Mouse (Mus musculus): ENCODE data around the gene Lrrc20.
"Not testable (repeated sequence)": the region's sequence is repeated elsewhere in the genome, so short reads cannot be mapped to it uniquely, and the experiment has no call there.

The Lrrc20 gene

DNA sequence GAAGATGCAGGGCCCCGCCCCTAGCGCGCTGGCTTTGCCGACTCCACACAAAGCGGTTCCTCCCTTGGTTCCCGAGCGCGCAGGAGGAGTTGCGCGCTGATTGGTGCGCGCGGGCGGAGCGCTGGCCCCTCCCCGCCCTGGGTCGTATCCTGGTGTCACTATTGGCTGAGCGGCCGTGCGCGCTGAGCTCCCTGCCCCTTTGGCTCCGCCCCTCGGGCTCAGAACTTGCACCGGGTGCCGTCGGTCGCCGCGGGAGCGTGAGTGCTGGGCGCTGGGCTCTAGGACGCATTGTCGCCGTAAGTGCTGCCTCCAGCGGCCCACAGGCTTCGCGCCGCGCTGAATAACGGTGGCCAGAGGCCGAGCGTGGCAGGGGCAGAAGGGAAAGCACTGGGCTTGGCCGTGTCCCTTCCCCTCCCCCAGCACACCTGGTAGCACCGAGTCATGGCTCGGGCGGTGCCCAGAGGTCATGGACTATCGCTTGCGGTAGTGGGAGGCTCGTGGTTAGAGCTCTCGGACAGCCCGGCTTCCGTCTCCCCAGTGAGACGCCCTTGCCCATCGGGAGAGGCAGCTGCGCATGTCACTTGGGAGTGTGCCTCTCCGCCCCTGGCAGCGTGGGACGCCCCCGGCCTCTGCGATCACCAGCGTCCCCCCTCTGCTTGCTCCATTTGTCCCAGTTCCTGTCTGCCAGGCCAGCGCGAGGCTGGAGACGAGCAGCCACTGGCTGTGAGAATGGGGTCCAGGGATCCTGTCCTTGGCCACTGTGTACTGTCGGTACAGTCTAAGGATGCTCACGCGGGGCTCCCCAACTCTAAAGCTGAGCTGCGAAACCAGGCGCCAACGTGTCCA is at the start of gene Lrrc20:
Gene Lrrc20 (plus strand): TSS at position 208 of the 846 bp plus-strand sequence.
- DNase-seq (ENCODE audit: low read depth, low spot score), result peak; percentile 98

DNA sequence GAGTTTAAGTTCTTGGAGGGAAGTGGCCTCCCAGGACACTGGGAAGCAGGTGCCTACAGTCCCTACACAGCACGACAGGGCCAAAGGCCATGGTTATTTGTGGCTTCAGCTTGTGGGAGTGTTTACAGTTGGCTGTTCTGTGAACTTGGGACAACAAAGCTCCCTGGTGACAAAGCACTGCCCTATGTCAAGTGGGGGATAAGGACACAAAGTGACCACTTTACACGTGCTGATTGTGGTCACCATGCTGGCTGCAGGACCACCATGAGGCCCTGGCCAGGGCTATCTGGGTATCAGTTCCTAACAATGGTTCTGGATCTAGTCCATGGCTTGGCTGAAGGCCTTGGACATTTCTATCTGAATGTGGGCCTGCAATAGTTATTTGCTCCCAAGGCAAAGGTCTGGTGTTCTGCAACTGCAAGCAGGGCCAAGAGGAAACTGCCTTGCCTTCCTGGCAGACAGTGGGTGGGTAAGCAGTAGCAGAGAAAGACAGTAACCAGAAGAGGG is 49.3 kb upstream of the Lrrc20 start:
- no peak for DNase-seq (ENCODE audit: low read depth, low spot score)

- no peak for DNase-seq (ENCODE audit: low read depth, low spot score)
These were observed 47.6 kb upstream of the Lrrc20 start for GRCm38 (mm10) chr10:61427951-61428350.

GRCm38 (mm10) chr10:61428416-61428815 is 47.2 kb upstream of the Lrrc20 start:
- no peak for DNase-seq (ENCODE audit: low read depth, low spot score)

- no peak for DNase-seq (ENCODE audit: low read depth, low spot score)
These were observed 46.6 kb upstream of the Lrrc20 start for GRCm38 (mm10) chr10:61429043-61429442.

GRCm38 (mm10) chr10:61431375-61431774 is 44.2 kb upstream of the Lrrc20 start:
- no peak for DNase-seq (ENCODE audit: low read depth, low spot score)

DNA sequence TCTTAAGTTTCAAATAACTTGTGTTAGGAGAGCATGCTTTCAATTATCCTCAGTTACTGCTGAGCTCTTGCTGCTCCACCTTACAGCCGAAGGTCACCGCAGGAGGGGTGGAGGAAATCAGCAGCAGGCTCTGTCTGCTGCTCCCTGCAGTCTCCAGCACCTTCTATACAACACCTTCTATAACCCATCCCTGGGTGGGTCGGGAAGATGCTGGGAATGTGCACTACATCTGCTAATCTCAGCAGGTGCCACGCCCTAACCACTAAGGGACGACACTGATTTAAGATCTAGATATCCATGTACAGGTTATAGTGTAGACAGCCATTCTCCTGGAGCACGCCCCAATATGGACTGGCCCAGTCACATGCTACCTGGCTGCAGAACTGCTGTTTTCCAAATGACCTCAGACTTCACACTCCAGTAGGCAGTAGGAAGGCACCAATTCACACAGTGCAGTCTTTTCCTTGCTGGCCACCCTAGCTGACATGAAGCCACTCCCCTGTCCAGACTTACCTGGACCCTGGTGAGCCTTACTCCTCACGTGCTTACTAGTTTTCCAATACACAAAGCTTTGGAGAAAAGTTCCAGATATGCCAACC is 35.3 kb upstream of the Lrrc20 start:
- DNase-seq (ENCODE audit: low read depth, low spot score), result peak; percentile 54

- no peak for DNase-seq (ENCODE audit: low read depth, low spot score)
These were observed 32.1 kb upstream of the Lrrc20 start for GRCm38 (mm10) chr10:61443456-61443855.

DNA sequence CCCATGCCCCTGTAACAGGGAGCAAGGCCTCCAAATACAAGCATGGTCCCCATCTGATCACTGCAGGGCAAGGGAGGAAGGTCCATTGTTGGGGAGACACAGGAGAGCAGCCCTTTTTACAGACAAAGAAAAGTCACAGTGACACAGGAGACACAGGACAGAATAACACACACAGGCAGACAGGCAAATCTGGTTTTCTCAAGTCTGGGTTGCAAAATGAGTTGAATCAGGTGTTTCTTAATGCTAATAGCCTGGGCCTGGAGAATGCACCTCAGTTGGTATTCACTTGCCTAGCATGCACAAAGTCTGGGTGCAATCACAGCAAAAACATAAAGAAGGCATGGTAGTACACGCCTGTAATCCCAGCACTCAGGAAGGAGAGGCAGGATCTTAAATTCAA is 31.7 kb upstream of the Lrrc20 start:
- DNase-seq (ENCODE audit: low read depth, low spot score), result no peak

GRCm38 (mm10) chr10:61445016-61445415 is 30.6 kb upstream of the Lrrc20 start:
- DNase-seq (ENCODE audit: low read depth, low spot score), result no peak

GRCm38 (mm10) chr10:61447581-61448353 is 27.8 kb upstream of the Lrrc20 start:
- DNase-seq (ENCODE audit: low read depth, low spot score), result no peak

- no peak for DNase-seq (ENCODE audit: low read depth, low spot score)
These were observed 26.8 kb upstream of the Lrrc20 start for GRCm38 (mm10) chr10:61448834-61449233.

DNA sequence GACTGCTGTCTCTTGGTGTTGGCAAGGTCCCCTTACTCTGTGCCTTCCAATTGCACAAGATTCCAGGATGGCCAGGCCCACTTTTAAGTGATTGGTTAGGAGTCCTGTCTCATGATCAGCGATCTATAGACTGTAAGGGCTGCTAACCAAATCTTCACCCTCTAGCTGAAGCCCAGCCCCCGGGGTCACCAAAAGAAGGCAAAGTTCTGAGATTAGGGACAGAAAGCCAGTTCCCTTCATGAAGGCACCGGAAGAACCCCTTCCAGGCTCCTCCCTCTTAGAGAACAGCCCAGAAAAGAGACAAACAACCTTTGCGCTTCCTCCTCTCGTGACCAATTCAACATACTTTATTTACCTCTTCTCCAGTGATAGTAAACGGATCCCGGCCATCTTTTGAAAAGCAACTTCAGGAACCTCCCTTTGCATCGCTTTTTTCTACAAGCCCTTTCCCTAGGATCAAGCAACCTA is 24.1 kb upstream of the Lrrc20 start:
- DNase-seq (ENCODE audit: low read depth, low spot score), result peak; percentile 79

GRCm38 (mm10) chr10:61451931-61452617 is 23.5 kb upstream of the Lrrc20 start:
- DNase-seq (ENCODE audit: low read depth, low spot score), result peak; percentile 38

DNA sequence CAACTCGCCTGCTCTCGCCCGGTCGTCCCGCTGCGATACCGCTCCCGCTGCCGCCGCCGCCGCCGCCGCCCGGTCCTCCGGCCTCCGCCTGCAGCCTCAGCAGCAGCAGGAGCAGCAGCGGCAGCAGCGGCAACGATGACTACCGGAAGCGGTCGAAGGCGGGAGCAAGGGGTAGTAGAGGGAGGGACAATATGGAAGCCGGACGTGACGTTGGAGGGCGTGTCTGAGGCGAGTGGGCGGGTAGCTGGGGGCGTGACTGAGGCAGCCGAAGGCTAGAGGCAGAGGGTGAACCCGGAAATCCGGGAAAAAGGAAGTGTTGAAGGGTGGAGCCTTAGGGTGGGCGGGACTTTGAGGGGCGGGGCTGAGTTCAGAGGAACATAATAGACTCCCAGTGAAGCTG is 23.0 kb upstream of the Lrrc20 start, which contains the start of gene Eif4ebp2:
Gene Eif4ebp2 (minus strand): TSS at position 17 of the 400 bp plus-strand sequence.
- DNase-seq (ENCODE audit: low read depth, low spot score), result peak; percentile 98

DNA sequence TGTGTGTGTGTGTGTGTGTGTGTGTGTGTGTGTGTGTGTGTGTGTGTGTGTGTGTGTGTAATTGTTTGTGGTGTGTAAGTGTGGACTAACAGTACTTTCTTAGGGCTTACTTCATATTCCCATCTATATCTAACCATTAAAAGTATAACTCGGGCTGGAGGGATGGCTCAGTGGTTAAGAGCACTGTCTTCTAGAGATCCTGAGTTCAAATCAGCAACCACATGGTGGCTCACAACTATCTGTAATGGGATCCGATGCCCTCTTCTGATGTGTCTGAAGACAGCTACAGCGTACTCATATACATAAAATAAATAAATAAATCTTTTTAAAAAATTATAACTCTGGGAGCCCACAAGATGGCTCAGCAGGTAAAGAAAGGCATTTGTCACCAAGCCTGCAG is 22.4 kb upstream of the Lrrc20 start:
- DNase-seq (ENCODE audit: low read depth, low spot score), result not testable (repeated sequence)

DNA sequence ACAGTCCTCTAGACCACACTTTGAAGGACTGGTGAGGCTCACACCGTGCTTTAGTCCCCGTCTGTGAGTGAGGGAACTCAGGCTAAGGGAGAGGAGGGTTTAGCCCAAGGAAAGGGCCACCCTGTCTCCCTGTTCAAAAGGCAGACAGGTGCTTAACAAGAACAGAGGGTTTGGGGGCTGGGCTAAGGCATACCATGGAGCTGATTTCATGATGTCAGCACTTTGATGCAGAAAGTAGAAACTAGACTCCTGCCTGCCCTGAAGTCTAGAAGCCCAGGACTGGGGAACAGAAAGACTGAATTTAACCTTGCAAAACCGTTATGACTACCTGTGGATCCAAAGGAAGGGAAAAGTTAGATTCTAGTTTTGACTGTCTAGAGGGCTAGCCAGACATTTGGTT is 18.4 kb upstream of the Lrrc20 start:
- peak; percentile 68 for DNase-seq (ENCODE audit: low read depth, low spot score)

- no peak for DNase-seq (ENCODE audit: low read depth, low spot score)
These were observed 10.6 kb upstream of the Lrrc20 start for GRCm38 (mm10) chr10:61465009-61465408.

DNA sequence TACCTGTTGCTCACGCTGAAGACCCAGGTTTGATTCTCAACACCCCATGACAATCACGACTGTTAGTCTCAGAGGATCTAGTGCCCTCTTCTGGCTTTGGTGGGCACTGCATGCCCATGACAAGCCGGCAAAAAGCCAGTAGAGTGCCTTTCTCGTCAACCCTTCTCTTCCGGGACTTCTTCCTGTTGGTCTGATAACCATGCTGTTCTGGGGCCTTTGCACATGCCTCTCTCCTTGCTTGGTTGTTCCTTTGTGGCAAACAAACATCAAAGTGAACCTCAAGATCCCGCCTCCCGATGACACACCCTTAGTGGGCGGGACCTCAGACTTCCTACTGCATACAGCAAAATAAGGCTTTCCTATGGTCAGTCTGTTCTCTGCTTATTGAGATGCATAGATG is 9.4 kb upstream of the Lrrc20 start:
- peak; percentile 75 for DNase-seq (ENCODE audit: low read depth, low spot score)

- DNase-seq (ENCODE audit: low read depth, low spot score), result peak; percentile 81
These were observed 8.7 kb upstream of the Lrrc20 start for GRCm38 (mm10) chr10:61466873-61467272.

- DNase-seq (ENCODE audit: low read depth, low spot score), result peak; percentile 74
These were observed 6.7 kb upstream of the Lrrc20 start for GRCm38 (mm10) chr10:61468900-61469299.

Measured in R1 (cell line).